Mouse (Mus musculus) yolk sac, embryonic 10.5 days (tissue): Measurements from ENCODE around the gene Rag1.

Experiments
- DNase-seq: peaks from one replicate; pipeline ENCODE4 v3.0.0-alpha.2; 2017; ENCODE audit warnings: low spot score

Gene Rag1

DNA sequence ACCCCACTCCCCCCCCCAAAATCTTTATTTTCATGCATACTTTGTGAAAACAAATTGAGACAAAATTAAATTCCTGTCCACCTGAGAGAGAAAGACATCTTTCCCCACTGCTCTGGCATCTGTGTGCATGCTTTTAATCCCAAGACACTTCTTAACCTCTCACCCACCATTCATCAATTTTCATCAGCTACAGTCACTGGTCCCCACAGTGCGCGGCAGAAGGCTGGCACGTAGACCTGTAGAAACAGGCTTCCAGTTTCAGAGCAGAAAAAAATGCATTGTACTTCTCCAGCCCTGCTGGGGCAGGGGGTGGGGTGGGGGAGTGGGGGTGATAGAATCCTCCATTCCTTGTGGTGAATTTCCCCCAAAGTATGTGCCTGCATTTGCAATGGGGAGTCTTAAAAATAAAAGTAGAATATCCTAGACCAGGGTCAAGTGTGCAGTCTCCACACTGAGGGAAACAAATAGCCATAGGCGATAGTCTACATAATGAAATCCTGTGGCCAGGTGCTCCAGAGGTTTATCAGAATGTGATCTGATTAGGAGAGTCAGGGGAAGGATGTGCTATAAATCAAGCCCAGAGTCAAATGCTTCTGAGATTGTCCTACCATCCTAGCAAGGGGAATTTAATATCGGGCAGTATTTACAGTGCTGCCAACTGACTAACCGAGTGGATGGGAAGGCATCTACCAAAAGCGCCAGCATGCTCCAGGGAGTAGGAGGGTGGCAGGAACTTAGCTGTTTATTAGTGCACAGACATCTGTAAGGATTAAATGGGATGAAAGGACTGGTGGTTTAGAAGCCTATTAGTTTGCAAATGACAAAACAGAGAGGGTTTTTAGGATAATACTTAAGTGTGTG, 10.1 kb downstream of the Rag1 start:
- DNase-seq: no peak

DNA sequence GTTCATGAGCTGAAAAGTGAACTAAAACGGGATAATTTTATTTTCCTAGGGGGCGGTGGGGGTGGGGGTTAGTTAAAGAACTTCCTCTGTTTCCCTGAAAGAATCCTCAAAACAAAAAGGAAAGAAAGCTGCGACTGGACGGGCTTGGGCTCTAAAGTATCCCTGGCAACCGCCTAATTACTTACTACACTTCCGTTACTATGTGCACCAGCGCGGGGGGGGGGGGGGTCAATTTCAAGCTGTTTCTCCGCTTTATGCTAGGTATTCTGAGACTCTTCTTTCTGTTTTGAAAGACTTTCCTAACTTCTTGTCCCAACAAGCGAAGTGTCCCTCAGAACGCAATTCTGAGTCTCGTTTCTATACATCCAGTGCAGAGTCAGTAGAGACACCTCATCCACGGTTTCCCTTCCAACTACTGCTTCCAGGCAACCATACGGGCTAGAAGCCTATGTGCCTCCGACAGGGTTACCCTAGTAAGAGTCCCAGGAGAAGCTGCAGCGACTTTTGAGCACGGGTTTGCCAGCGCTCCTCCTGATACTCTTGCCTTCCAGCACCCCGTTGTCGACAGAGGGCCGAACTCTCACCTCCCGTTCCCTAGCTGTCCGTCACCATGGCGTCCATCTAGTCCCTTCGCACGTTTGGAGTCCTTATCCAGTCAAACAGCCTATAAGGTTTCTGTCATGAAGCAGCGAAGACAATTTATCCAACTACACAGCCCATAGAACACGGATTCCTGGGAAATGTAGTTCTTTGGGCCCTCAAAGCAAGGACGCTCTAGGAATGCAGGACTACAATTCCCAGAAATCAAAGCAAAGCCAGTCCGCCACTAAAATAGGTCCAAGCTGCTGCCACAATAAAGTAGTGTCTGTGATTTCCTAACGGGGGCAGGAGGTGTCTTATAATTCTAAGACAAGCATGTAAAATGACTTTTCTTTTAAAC, 20.7 kb downstream of the Rag1 start:
- DNase-seq: peak; percentile 91

DNA sequence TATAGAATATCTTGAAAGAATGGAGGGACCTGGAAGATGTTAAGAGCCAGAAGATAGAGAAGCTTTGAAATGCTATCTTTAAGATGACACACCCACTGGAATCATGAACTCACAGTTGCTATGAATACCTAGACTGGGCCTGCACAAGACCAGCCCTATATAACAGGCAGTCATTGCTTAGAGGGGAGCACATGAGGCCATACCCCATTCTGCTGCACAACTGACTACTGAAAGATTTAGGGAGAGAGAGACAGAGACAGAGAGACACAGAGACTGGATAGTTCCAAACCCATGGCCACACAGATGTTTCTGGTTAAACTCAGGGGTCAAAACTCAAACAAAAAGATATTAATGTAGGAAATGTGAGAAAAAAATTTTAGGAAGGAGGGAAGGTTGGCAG, 22.1 kb downstream of the Rag1 start:
- DNase-seq: no peak

DNA sequence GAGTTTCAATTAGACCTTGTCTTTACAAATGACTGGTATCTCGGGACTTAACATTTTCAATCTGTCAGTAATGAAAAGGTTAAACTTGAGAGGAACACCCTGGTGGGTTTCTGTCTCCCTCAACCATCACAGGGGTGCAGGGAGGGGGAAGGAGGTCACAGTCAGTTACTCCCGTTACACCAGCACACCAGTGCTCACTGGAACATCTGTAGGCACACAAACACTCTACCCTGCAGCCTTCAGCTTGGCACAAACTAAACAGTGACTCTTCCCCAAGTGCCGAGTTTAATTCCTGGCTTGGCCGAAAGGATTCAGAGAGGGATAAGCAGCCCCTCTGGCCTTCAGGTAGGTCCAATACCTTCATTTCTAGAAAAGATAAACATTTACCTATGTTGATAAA, 24.8 kb downstream of the Rag1 start, which contains the start of gene Rag2:
Gene Rag2, plus strand, starts transcription at position 193 of the 400 bp plus-strand sequence.
- no peak for DNase-seq

DNA sequence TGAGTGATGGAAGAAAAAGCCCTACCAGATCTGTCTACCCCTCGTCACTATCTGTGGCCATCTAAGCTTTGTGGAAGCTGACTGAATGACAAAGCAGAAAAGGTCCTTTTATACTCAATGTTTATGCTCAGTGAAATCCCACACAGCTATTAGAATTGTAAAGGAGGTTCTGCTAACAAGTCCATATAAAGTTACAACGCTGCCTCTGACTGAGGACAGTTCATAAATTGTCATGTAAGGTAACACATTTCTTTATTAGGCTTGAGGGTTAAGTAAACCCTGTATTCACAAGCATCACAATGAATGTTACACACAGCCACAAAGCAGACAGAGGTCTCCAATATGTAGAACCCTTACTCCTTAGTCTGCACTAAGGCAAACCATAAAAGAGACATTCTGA, 25.3 kb downstream of the Rag1 start:
- DNase-seq: no peak

DNA sequence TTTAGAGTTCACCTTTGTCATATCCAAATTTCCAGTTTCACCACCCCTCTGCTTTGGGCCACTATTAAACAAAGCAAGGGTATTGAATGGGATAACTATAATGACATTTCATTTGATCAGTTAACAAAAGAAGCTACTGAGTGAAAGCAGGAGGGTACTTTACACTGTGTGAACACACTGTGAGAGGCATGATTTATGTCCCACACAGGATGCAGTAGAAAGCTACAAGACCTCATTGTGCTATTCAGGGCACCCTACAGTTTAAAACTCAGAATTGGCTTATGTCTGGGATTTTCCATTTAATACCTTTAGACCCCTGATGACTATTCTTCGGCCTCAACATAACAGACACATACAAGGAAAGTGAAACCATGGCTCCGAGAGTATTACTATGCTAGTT, 26.3 kb downstream of the Rag1 start:
- DNase-seq: no peak

DNA sequence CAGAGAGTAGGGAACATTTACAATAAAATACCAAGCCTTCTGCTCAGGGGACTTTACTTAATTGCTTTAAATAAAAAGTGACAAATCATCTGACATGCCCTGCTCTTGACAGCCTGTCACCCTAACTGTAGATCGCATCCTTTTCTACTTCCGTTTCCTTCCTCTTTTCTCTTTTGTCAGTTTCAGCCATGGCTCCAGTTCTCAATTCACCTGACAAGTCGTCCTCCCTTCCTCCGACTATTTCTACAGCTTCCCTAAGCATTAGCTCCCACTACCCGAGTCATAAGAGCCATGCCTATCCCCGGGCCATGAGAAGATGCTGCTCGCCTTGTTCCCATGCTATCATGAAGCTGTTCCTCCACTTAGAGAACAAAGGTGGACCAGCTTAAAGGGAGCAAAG, 27.7 kb downstream of the Rag1 start:
- DNase-seq: no peak

DNA sequence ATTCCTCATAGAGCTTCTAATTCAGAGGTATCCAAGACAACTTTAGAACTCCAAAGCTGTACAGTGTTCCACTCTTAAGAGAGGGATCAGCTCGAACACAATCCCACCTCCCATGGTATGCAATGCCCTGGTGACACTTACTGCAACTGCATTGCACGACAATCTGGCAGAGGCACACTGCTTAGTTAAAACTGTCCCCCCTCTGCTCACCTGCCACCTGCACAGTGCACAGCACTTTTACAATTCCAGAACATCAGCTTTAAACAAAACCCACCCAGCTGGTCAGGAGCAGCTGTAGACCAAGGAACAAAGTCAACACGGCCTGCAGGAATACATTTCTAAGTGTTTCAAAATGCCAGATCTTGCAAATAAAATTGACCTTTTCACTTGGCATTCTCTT, 28.4 kb downstream of the Rag1 start:
- DNase-seq: no peak

DNA sequence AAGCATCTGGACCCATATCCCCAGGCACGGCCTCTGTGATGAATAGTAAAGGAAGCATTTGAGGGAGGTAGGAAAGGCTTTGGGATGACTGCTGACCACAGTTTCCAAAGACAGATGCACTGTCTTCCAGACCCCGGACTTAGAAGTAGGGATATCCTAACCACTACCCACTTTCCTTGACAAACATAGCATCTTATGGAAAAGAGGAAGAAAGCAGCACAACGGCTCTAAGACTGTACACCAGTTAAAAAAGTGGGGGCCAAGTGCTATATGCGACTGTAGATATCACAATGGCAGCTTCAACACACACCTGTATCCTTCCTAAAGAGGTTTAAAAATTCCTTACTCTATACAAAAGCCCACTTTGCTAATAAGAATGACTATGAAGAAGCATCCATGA, 30.9 kb downstream of the Rag1 start:
- no peak for DNase-seq

DNA sequence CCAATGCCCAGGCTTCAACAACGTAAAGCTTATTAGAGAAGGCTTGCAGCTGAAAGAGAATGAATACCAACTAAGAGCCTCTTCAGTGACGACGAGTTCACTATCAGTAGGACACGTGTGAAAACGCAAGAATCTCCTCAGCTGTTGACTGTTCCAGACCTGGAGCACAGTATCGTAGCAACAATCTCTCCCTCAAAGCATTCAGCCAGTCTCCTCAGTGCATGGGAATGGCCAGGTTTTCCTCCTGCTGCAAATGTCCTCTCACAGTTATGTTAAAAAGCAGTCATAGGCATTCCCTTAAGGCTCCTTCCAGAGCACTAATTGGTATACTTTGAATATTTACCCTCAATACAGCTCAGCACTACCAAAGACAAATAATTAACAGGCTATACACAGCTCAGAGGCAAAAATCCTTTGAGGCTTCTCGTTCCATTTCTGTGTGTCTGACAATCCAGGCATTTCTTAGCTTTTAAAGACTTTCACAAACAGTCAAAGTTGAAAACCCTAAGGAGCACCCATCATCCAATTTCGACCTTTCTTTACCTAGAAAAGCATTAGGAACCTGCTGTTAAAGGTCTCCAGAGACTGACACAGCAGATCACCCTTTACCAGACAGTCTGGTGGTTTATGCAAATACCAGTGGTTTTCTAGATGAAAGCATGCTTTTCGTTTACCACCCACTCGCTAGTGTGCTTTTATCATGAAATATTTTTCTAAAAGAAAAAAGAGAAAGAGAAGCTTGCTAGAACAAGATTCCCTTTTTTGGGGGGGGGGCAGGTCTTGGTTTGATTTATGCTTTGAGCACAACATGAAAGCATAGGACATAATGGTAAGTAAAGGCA, 33.6 kb downstream of the Rag1 start:
- DNase-seq: no peak

DNA sequence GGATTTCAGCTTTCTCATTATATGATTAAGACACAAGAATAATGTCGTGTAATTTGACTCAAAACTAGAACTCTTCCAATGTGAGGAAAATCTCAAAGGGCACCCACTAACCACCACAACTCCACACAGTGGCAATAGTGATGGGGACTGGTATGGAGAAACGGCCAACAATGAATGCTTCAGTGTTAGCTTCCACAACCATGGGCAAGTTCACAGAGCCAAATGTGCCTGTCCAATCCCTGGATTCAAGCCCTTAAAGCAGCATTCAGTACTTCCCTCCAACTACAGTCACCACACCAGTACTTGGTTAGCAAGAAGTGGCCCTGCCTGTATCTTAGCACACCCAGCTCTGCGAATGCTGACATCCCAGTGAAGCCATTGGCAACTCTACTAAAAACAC, 38.4 kb downstream of the Rag1 start:
- no peak for DNase-seq

DNA sequence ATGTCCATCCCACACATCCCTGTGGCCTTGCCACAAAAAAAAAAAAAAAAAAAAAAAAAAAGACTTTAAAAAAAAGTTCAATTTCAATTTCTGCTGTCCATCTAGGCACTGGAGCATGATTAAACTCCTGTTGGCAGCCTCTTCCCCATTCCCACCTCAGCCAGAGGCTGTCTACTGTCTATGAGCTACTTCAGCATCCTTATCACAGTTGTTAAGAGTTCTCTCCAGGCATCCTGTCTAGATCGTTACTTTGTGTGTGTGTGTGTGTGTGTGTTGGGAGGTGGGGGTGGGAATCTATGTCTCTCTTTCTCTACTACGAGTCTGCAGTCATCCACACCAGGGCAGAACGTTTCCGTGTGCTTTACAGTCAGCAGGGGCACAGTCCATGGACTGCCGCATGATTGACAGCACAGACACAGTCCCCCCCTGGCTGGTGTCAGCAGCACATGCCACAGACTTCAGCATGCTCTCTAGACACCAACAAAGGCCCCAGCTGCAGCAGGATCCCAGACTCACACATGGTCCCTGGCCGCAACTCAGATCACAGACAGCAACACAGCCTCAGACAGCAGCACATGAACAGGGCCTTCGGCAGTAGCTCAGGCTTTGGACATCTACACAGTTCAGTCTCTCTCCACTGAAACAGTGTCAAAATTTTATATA, 40.9 kb downstream of the Rag1 start:
- DNase-seq: no peak

DNA sequence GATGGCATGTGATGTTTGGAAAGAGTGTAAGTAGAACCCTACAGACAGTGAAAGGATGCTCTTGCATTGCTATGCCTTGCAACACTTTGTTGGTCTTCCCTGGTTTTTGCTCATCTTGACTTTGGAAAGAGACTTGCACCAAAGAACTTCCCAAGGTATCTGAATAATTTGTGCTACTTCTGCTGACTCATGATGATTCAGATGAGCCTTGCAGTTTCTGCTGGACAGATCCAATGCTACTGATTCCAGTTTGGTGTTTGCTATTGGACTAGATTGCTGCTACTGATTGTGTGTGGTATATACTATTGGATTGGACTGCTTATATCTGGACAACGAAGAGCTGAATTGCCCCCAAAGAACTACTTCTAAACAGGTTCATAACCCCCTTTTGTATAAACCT, 46.2 kb downstream of the Rag1 start:
- no peak for DNase-seq

DNA sequence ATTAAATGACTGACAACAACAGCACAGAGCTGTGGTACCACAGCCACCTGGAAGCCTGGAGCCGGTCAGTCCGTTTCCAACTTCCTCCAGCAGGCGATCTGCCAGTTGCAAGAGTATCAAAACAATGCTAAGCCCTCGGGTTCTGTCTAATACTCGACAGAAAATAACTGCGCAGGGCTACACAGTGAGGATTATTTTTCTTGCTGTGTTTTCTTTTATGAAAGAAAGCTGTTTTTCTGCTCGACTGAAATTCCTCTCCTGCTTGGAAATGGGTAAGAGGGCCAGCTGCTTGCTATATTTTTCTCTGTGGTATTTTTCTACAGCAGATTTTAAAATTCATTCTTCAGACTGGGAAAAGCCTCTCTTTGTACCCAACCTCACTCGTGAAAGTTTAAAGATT, 48.6 kb downstream of the Rag1 start:
- DNase-seq: no peak

DNA sequence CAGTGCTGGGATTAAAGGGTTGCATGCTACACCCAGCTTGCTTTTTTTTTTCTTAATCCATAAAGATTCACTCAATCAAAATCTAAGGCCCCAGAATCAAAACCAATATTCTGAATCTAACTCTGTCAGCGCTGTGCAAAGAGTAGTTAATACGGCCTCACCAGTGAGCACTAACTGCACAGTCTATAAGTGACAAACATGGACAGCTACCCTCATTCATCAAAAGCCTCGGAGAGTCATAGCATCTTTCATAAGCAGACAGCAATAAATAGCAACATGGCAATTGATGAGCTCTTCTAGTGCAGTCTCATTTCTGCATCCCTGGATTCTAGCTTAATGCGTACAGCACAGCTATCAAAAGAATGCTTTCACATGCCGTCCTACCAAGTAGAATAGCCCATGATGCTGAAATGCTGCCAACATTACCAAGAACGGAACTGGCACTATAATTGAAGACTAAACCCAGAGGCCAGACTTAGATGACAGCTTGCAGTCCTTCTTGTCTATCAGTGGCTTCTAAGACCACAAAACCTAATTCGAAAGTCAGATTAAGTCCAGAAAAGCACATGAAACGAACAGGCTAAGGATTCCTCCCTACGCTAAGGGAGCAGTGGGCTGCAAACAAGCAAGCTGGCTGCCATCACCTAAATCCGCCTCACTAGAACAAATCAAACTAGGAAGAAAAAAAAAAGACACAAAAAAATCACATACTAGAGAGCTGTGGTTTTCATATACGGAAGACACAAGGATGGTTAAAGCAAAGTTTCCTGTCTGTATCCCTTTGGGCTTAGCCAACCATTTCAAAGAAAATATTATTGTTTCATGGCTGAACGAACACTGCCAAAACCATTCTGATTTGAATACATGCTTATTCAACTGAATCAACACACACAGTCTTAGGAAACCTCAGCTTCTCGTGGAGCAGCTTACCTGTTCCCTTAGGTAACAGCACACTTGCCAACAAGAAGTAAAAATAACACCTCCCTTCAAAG, 50.8 kb downstream of the Rag1 start:
- no peak for DNase-seq

DNA sequence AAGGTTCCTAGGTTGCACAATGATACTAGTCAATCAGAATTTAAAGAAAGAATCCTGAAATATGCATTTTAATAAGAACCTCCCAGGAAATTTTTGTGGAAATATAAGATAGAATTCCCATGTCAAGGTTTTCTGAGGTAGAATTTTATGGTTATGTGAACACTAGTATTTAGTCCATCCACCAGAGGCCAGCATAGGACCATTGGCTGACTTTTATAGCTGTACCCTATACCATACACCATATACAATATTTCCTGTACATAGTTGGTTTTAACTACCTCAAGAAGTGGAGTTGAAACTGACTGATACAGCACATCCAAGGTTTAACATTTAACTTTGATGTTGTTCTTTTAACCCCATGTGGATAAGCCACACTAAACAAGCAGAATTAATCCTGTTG, 52.1 kb downstream of the Rag1 start:
- DNase-seq: no peak

DNA sequence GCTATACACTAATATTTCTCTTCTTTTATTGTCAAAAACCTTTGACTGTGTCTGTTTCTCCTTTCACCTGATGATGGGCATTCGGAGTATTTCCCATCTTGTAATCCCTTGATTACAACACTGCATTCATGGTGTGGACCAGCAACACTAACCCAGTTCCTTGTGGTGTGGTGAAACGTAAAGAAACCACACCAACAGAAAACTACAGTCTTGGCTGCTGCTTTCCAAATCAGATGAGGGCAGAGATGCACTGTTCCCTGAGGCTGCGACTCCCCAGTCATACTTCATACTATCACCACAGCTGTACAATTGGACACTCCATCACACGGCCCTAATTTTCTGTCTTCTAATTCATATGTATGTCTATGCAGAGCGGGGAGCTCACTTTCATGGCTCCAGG, 54.6 kb downstream of the Rag1 start:
- DNase-seq: no peak

DNA sequence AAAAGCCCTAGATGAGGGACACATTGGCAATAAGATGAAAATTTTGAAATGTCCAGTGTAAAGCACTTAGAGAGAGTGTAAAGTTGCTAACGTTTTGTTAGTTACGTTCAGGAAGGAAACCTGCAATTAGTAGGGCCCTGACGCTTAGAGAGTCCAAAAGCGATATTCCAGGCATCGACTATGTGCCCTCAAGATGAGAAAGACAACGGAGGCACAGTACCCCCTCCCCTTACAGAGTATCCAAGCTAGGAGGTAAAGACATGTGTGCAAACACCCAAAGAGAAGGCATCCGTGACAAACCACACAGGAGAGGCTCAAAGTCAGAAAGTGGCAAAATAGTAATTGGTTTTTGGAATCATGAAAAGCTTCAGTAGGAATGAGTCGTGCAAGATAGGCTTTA, 56.4 kb downstream of the Rag1 start:
- no peak for DNase-seq

DNA sequence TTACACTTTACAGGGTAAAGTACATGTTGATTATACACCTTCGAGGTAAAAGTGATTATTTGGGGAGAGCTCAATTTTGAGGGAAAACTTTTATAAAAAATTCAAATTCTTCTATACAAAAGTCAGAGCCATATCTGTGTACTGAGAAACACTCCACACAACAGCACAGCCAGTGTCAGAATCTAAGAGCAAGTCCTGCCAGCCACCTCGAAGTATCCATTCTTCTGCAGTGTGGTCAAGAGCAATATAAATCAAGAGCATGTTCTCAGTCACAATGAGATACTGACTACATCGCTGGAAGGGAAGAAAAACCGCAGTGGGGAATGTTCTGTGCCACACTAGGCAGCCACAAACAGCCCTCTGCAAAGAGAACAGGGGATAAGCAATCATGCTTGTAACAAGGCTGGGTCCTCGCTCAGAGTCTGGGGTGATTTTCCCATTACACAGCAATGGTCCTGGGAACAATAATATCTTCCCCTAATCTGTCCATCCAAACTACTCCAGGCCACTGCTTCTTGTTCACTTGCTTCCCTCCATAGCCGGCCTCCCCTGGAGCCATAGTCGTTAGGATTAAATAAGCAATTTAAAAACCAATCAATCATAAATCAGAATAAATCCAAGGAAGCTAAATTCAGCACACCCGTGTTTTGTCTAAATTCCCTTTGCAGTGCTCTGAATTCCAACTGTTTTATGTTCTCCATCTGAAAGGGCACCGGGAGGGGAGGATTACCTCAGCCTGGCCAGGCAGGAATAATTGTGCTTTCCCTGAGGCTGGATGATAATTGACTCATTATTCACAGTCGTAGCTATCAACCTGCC, 57.1 kb downstream of the Rag1 start:
- DNase-seq: no peak

DNA sequence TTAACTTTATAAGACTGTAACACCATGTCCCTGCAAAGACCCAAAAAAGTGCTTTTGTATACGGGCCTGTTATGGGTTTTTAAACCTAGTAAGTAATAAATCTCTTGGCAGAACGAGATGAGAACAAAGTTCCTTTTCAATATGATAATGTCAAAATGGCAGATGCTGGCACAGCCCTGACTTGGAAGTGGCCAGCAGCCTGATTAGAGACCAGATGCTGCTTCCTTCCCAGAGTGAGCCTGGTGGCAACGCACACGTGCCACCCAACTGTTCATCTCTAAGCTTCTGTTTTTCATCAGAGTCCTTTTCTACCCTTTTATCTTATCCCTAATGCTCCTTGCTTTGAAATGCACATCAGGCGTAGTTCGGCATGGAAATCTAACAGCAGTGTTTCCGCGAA, 57.9 kb downstream of the Rag1 start:
- no peak for DNase-seq
